Mouse (Mus musculus): ENCODE measurements around the gene Ptprs. TPM values are rescaled to one million over a fixed set of nuclear protein-coding genes. Genes with fewer than 3 reads are reported as not detected.

Ptprs gene
- polyA plus RNA-seq, 1 experiment: 56.8 TPM

GRCm38 (mm10) chr17:56424726-56425583, 51.3 kb downstream of the Ptprs start:
- Histone ChIP-seq H3K79me2 (ENCODE audit: control insufficient read depth, insufficient read depth) (no peaks in the 10 kb centered on the region), H3K4me3 (ENCODE audit: insufficient read depth, poor library complexity, severe bottlenecking) (no peak overlapping the region), H3ac (ENCODE audit: control insufficient read depth, insufficient read length, low read depth) (no peak overlapping the region), H3K79me3 (ENCODE audit: low read depth) (no peaks in the 10 kb centered on the region), H3K36me3 (ENCODE audit: control insufficient read depth, insufficient read depth) (peaks cover 47% of the 10 kb centered on the region), H3K27me3 (ENCODE audit: control insufficient read depth, insufficient read depth, insufficient read length) (no peaks in the 10 kb centered on the region)
- no peak for TF ChIP-seq FOSL1 (IDR thresholded peaks at IDR 0.05; ENCODE audit: insufficient read depth, low read length, poor library complexity, severe bottlenecking)
- no peak for TF ChIP-seq USF1 (IDR thresholded peaks at IDR 0.05; ENCODE audit: low read depth)

GRCm38 (mm10) chr17:56420022-56420421, 56.3 kb downstream of the Ptprs start:
- Histone ChIP-seq H3K27me3 (ENCODE audit: control insufficient read depth, insufficient read depth, insufficient read length) (no peaks in the 10 kb centered on the region), H3K36me3 (ENCODE audit: control insufficient read depth, insufficient read depth) (peaks cover 76% of the 10 kb centered on the region), H3K79me3 (ENCODE audit: low read depth) (no peaks in the 10 kb centered on the region), H3K79me2 (ENCODE audit: control insufficient read depth, insufficient read depth) (no peaks in the 10 kb centered on the region), H3K4me3 (ENCODE audit: insufficient read depth, poor library complexity, severe bottlenecking) (no peak overlapping the region), H3ac (ENCODE audit: control insufficient read depth, insufficient read length, low read depth) (no peak overlapping the region)
- no peak for TF ChIP-seq MAX (IDR thresholded peaks at IDR 0.05)
- TF ChIP-seq CEBPB (IDR thresholded peaks at IDR 0.05; ENCODE audit: low read depth): no peak
- TF ChIP-seq FOSL1 (IDR thresholded peaks at IDR 0.05; ENCODE audit: insufficient read depth, low read length, poor library complexity, severe bottlenecking): no peak
- no peak for TF ChIP-seq MYOG (IDR thresholded peaks at IDR 0.05; ENCODE audit: control insufficient read depth, extremely low read depth, insufficient read length)
- no peak for TF ChIP-seq MYOD1 (IDR thresholded peaks at IDR 0.05; ENCODE audit: control insufficient read depth, insufficient read length, low read depth)
- no peak for TF ChIP-seq CTCF (IDR thresholded peaks at IDR 0.05; ENCODE audit: control insufficient read depth, insufficient read depth, insufficient read length)
- TF ChIP-seq USF1 (IDR thresholded peaks at IDR 0.05; ENCODE audit: low read depth): no peak

- H3K36me3 ChIP-seq (ENCODE audit: control insufficient read depth, insufficient read depth): peaks cover 65% of the 10 kb centered on the region
- no peaks in the 10 kb centered on the region for H3K79me2 ChIP-seq (ENCODE audit: control insufficient read depth, insufficient read depth)
- TF ChIP-seq MYOD1 (IDR thresholded peaks at IDR 0.05; ENCODE audit: control insufficient read depth, insufficient read length, low read depth) (no peak), MAX (IDR thresholded peaks at IDR 0.05) (no peak), CTCF (IDR thresholded peaks at IDR 0.05; ENCODE audit: control insufficient read depth, insufficient read depth, insufficient read length) (no peak), CEBPB (IDR thresholded peaks at IDR 0.05; ENCODE audit: low read depth) (no peak), FOSL1 (IDR thresholded peaks at IDR 0.05; ENCODE audit: insufficient read depth, low read length, poor library complexity, severe bottlenecking) (no peak), MYOG (IDR thresholded peaks at IDR 0.05; ENCODE audit: control insufficient read depth, extremely low read depth, insufficient read length) (no peak), USF1 (IDR thresholded peaks at IDR 0.05; ENCODE audit: low read depth) (no peak)
- no peaks in the 10 kb centered on the region for H3K27me3 ChIP-seq (ENCODE audit: control insufficient read depth, insufficient read depth, insufficient read length)
- no peak overlapping the region for H3ac ChIP-seq (ENCODE audit: control insufficient read depth, insufficient read length, low read depth)
- H3K79me3 ChIP-seq (ENCODE audit: low read depth): no peaks in the 10 kb centered on the region
- H3K4me3 ChIP-seq (ENCODE audit: insufficient read depth, poor library complexity, severe bottlenecking): no peak overlapping the region
These were observed 58.0 kb downstream of the Ptprs start for GRCm38 (mm10) chr17:56418304-56418703.

- Histone ChIP-seq H3K27me3 (ENCODE audit: control insufficient read depth, insufficient read depth, insufficient read length) (no peaks in the 10 kb centered on the region), H3ac (ENCODE audit: control insufficient read depth, insufficient read length, low read depth) (no peak overlapping the region), H3K36me3 (ENCODE audit: control insufficient read depth, insufficient read depth) (peaks cover 41% of the 10 kb centered on the region), H3K79me2 (ENCODE audit: control insufficient read depth, insufficient read depth) (no peaks in the 10 kb centered on the region), H3K79me3 (ENCODE audit: low read depth) (no peaks in the 10 kb centered on the region), H3K4me3 (ENCODE audit: insufficient read depth, poor library complexity, severe bottlenecking) (no peak overlapping the region)
- TF ChIP-seq CEBPB (IDR thresholded peaks at IDR 0.05; ENCODE audit: low read depth): no peak
- TF ChIP-seq MYOD1 (IDR thresholded peaks at IDR 0.05; ENCODE audit: control insufficient read depth, insufficient read length, low read depth): no peak
- TF ChIP-seq CTCF (IDR thresholded peaks at IDR 0.05; ENCODE audit: control insufficient read depth, insufficient read depth, insufficient read length): no peak
- no peak for TF ChIP-seq MYOG (IDR thresholded peaks at IDR 0.05; ENCODE audit: control insufficient read depth, extremely low read depth, insufficient read length)
- TF ChIP-seq MAX (IDR thresholded peaks at IDR 0.05): no peak
- no peak for TF ChIP-seq FOSL1 (IDR thresholded peaks at IDR 0.05; ENCODE audit: insufficient read depth, low read length, poor library complexity, severe bottlenecking)
- TF ChIP-seq USF1 (IDR thresholded peaks at IDR 0.05; ENCODE audit: low read depth): no peak
These were observed 61.5 kb downstream of the Ptprs start for GRCm38 (mm10) chr17:56414785-56415184.

GRCm38 (mm10) chr17:56413113-56413512, 63.2 kb downstream of the Ptprs start:
- no peaks in the 10 kb centered on the region for H3K79me3 ChIP-seq (ENCODE audit: low read depth)
- no peak overlapping the region for H3K4me3 ChIP-seq (ENCODE audit: insufficient read depth, poor library complexity, severe bottlenecking)
- H3K36me3 ChIP-seq (ENCODE audit: control insufficient read depth, insufficient read depth): peaks cover 30% of the 10 kb centered on the region
- H3K27me3 ChIP-seq (ENCODE audit: control insufficient read depth, insufficient read depth, insufficient read length): no peaks in the 10 kb centered on the region
- no peaks in the 10 kb centered on the region for H3K79me2 ChIP-seq (ENCODE audit: control insufficient read depth, insufficient read depth)
- TF ChIP-seq MAX (IDR thresholded peaks at IDR 0.05): no peak
- TF ChIP-seq MYOD1 (IDR thresholded peaks at IDR 0.05; ENCODE audit: control insufficient read depth, insufficient read length, low read depth): no peak
- TF ChIP-seq CTCF (IDR thresholded peaks at IDR 0.05; ENCODE audit: control insufficient read depth, insufficient read depth, insufficient read length): no peak
- no peak for TF ChIP-seq USF1 (IDR thresholded peaks at IDR 0.05; ENCODE audit: low read depth)
- TF ChIP-seq FOSL1 (IDR thresholded peaks at IDR 0.05; ENCODE audit: insufficient read depth, low read length, poor library complexity, severe bottlenecking): no peak
- TF ChIP-seq MYOG (IDR thresholded peaks at IDR 0.05; ENCODE audit: control insufficient read depth, extremely low read depth, insufficient read length): no peak
- no peak for TF ChIP-seq CEBPB (IDR thresholded peaks at IDR 0.05; ENCODE audit: low read depth)
- H3ac ChIP-seq (ENCODE audit: control insufficient read depth, insufficient read length, low read depth): no peak overlapping the region

Measured in C2C12 (cell line).